Mouse (Mus musculus) hematopoietic stem cell, adult 5-6 weeks (primary cell): ENCODE results near the gene Zfp629. TPM values are rescaled to one million over a fixed set of nuclear protein-coding genes. Genes with fewer than 3 reads are reported as not detected.
"Not testable (repeated sequence)": the region's sequence is repeated elsewhere in the genome, so short reads cannot be mapped to it uniquely, and the experiment has no call there.

ENCODE experiments used
- ATAC-seq, 2 experiments: fragments of 125-278 bp in 1 of 2; replicated peaks in 1 of 2; 2 replicates each; pipeline ENCODE4 v1.8.0; 2016 to 2017; ENCODE audit warnings: inconsistent platforms in 2 of 2, mild to moderate bottlenecking in 2 of 2, moderate number of reproducible peaks in 2 of 2, low read depth in 1 of 2, moderate TSS enrichment in 1 of 2; ENCODE audit not compliant: low FRiP score in 2 of 2, poor library complexity in 2 of 2, severe bottlenecking in 2 of 2, insufficient read depth in 1 of 2, low TSS enrichment in 1 of 2
- total RNA-seq: library from RNA; stranded (forward); fragments of 172-1452, 232-1000 nt; gene quantifications from 2 replicates; pipeline ENCODE4 v1.2.3, GENCODE M21; 2017

Zfp629 gene
- total RNA-seq: 16.1 and 16.8 TPM in 2 replicates

DNA sequence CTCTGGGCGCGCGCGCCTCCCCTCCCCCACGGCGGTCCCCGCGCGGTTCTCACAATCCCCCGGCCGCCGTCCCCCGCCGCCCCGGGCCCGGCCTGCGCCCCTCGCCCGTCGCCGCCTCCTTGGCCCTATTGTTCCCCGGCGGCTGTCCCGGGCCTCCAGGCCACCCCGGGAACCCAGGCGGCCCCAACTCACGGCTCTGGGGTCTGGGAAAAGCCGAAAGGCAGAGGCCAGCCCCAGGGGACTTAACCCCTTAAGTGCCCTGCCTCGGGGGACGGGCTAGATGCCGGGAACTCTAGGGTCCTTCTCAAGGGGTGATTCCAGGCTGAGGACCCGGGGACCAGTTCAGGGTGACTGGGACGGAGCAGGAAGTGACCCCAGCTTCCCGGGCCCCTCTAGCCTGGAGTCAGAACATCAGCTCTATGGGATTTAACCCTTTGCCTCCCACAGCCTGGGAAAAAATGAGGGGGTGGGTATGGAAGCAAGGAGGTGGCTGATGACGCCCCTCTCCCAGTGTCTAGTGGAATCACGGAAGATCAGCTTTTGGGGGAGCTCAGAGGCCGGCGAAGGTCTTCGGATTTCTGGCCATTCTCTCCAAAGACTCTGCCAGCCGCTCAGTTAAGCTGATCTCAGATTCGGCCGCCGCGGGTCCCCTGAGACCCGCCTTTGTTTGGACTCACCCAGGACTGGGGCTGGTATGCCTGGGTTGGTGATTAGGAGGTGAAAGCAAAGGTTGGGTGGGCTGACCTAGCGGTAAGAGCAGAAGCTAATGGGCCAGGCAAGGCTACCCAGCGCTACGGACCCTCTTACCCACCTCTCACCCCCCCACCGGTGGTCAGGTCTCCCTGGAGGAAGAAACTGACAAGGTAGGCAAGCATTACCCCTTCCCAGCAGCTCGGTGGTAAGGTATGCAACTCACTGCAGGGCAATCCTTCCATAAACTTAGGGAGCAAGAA, at the start of gene Zfp629:
Gene Zfp629, minus strand, starts transcription at position 907 of the 953 bp plus-strand sequence.
- ATAC-seq: peak; percentile 44 to 61

DNA sequence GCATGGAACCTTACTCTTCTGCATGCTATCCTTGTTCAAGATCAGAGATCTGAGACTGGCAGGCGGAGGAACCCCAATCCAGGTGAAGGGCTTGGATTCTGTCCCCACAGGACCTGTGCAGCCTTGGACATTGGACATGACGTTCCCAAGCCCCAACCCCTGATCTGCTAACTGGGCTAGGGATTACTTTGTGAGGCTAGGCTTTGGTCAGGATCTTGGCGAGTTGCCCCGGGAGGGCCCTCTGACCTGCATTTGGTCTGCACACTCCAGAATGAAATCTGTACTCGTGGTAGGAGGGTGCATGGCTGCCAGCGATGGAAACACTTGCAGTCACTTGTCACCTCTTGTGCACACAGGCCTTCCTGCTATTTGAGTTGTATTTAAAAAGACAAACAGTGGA, 47.3 kb upstream of the Zfp629 start:
- no peak for ATAC-seq

DNA sequence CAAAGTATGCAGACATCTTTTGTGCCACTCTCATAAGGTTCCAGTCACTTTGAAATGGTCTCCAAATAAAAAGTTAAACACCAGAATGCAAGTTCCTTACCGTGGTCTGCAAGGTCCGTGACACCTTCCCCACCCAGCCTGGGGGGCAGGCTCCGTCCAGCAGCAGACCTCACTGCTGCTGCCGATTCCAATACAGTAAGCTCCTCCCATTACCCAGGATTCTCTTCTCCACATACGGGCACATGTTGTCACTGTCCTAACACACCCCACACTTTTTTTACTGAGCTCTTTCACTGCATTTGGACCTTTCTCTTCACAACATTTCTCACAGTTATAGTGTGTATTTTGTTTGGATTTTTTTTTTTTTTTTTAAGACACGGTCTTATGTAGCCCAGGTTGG, 46.2 kb upstream of the Zfp629 start:
- no peak for ATAC-seq

DNA sequence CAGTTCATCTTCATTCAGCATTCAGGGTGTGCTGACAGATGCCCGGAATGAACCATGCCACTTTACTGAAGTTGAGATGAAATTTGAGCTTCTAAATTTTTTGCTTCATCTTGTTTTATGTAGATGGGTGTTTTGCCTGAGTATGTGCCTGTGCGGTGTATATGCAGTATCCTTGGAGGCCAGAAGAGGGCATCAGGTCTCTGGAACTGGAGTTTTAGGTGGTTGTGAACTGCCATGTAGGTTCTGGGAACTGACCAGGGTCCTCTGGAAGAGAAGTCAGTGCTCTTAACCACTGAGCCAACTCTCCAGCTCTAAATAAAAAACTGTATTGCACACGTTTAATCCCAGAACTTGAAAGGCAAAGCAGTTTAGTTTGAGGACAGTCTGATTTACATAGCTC, 45.3 kb upstream of the Zfp629 start:
- ATAC-seq: no peak

DNA sequence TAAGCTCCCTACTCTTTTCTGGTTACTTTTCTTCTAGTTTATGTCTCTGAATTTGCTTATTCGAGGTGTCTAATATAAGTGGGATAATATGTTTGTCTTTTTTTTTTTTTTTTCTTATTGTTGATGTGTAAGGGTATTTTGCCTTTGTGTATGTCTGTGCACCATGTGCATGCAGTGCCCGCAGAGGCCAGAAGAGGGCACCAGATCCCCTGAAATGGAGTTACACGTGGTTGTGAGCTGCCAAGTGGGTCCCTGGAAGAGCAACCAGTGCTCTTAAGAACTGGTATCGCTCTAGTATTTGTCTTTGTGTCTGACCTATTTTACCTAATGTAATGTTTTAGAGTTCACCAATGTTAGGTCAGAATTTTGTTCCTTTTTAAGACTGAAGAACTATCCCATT, 41.3 kb upstream of the Zfp629 start:
- ATAC-seq: no peak

DNA sequence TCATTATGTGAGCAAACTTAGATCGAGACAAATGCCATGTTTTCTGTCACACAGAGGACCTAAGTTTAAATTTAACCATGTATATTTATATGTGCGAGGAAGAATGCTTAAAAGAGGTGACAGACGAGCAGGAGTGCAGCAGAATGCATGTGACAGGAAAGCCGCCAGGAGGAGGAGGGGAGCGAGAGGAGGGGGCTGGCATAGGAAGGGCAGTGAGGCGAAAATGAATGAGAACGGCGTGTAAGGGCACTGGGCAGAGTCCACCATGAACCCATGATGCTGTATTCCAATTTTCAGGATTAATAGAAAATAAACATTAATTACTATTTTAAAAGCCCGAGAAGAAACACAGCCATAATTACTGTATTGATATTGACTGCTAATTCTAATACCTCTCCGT, 38.7 kb upstream of the Zfp629 start:
- ATAC-seq: no peak

DNA sequence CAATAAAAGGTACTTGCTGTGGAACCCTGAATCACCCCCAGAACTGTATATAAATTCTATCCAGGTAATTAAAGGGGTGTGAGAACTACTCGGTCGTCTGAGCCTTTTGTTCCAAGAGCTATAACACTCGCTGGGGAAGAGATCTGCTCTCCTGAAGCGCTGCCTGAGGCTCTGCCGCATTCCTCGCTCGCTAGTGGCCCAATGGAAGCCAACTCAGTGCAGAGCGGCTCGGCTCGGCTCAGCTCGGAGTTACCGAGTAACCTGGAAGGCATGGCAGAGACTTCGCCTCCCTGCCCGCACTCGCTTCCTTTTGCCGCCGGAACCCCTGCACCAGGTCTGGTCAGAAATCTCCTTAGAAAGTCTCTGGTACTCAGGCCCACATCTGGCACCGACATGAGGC, 36.5 kb upstream of the Zfp629 start:
- 0 out of 4 replicates have a peak, but pooled peaks of 1 of the 2 experiments have one; percentile 21 for ATAC-seq

DNA sequence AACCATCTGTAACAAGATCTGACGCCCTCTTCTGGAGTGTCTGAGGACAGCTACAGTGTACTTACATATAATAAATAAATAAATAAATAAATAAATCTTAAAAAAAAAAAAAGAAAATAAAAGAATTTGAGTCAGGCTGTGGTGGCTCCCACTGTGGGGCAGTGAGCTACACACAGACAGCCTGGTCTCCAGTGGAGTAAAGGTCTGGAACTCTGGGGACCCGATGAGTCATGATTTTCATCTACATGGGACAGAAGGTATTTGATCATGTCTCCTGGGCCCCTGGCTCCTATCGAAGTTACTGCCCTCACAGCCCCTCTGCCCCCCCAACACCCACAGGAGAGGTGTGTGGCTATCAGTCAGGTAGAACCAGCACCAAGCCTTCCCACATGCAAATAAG, 36.0 kb upstream of the Zfp629 start:
- no peak for ATAC-seq

DNA sequence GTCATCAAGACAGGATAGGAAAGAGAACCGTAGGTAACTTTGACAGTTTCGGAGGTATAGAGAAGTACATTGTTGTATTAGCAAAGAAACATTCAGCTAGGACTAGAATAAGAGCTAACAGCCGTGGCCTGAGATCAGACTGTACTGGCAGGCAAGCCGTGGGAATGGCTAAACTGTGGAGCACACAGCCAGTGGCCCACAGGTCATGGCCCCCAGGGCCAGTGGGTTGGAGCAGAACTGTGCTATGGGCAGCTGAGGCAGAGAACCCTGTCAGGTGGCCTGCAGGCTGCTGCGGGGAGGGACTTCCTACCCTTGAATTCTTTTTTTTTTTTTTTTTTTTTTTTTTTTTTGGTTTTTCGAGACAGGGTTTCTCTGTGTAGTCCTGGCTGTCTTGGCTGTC, 33.6 kb upstream of the Zfp629 start:
- ATAC-seq: no peak

DNA sequence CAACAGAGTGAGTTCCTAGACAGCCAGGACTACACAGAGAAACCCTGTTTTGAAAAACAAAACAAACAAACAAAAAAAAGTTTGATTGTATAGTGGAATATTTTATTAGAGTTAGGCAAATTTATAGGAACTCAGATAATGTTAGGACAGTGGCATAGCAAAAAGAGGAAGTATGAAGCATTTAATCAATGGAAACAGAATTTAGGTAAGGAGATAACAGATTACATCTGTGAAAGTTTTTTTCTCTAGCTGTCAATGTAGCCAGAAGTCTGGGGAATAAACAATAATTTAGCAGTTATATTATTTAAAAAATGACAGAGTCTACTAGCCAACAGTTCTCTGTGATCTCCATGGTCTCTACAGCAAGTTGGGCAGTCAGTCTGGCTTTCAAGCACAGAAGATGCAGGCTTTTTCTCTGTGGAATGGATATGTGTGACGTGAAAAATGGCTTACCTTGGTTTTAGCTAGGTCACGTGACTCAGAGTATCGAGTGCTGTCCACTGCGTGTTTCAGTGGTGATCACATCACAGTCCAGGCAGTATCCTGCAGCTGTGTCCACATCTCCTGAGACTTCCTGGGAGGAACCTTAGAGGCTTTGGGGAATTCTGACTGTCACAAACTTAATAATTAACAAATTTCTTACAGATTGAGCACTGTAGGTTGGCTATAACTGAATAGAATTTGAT, 33.1 kb upstream of the Zfp629 start:
- no peak for ATAC-seq

DNA sequence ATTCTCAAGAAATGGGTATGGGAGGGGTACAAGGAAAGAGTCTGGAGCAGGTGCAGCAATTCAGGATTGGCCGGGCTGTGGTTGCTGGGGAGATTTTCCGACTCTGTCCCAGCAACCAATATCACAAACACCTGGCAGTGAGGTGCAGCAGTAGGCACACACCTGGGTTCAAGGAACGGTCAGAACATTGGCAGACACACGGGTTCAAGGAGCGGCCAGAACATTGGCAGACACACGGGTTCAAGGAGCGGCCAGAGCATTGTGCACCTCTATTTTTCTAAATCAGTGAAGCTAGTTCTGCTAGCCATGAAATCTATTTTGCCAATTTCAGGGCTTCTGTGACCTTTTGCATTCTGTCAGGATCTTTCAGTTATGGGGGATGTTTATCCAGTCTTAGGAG, 32.0 kb upstream of the Zfp629 start:
- not testable (repeated sequence) for ATAC-seq

DNA sequence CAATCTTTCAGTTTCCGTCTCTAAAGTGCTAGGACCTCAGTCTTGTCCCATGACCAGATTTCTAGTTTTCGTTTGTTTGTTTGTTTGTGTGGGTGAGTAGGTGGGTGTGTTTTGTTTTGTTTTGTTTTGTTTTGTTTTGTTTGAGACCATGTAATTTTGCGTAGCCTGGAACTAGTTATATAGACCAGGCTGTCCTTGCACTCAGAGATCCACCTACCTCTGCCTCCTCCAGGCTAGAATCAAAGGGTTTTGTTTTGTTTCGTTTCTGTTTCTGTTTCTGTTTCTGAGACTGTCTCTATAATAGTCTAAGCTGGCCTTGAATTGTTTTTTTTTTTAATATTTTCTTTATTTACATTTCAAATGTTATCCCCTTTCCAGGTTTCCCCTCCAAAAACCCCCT, 30.8 kb upstream of the Zfp629 start:
- ATAC-seq: no peak

DNA sequence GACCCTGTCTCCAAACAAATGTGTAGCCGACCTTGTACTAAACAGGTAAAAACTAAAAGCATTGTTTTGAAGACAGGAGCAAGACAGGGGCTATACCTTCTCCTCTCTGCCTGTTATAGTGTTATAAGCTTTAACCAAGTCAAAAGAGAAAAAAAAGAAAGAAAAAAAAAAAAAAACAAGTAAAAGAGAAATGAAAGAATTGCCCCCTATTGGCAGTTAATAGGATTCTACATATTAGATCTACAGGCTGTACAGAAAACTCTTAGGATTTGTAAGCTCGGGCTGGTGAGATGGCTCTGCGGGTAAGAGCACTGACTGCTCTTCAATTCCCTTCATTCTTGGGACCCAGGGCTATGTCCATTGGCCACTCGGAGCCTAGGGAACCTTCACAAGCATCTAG, 26.7 kb upstream of the Zfp629 start:
- ATAC-seq: no peak

DNA sequence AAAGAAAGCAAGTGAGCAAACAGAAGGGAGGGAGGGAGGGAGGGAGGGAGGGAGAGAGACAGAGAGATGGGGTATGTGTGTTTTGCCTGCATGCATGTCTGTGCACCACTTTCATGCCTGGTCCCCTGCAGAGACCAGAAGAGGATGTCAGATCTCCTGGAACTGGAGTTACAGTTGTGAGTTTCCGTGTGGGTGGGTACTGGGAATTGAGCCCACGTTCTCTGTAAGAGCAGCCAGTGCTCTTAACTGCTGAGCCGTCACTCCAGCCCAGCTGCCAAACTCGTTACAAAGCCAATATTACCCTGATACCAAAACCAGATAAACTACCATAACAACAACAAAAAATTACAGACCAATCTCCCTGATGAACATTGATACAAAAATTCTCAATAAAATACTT, 25.7 kb upstream of the Zfp629 start:
- no peak for ATAC-seq

DNA sequence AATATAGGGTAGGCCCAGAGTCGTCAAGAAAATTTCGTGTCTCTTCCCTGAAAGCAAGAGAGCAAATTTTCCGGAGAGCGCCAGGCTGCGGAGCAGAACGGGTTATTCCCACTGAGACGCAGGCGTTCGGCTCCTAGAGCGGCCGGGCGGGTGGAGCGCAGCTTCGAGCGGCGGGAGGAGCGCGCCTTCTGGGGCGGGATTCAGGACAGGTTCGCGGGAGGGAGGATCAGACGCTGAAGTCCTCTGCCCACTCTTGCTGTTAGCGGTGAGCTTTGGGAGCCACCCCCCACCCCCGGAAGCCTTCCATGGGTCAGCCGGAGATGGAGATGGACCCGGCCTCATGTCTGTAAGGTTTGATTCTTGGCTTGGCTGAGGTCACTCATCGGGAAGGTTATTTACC, 21.4 kb upstream of the Zfp629 start:
- peak; percentile 32 to 60; a peak in 1 of 4 replicates for ATAC-seq

DNA sequence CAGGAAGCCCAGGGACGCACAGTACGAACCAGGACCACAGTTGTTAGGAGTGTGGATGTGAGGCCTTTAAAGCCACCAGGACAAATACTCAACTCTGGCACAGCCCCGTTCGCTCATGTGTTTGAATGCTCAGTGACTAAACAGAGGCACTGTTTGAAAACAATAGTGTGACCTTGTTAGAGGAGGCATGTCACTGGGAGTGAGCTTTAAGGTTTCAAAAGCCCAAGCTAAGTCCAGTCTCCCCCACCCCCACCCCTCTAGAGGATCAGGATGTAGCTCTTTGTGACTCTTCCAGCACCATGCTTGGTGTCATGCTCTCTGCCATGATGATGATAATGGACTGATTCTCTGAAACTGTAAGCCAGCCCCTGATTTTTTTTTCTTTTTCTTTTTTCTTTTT, 15.8 kb upstream of the Zfp629 start:
- no peak for ATAC-seq

DNA sequence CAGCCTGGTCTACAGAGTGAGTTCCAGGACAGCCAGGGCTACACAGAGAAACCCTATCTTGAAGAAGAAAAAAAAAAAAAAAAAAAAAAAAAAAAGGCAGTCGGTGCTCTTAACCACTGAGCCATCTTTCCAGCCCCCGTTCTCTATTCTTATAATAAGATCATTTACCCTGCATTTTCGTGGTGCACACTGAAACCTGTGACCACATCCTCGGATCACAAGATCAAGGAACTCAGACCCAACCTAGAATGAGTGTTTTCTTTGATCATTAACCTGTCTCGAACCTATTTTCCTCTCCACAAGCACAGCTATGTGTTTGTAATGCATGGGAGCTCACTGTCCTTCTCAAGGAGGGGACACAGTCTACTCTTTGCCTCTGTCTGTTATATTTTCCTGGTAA, 13.0 kb upstream of the Zfp629 start:
- ATAC-seq: no peak

DNA sequence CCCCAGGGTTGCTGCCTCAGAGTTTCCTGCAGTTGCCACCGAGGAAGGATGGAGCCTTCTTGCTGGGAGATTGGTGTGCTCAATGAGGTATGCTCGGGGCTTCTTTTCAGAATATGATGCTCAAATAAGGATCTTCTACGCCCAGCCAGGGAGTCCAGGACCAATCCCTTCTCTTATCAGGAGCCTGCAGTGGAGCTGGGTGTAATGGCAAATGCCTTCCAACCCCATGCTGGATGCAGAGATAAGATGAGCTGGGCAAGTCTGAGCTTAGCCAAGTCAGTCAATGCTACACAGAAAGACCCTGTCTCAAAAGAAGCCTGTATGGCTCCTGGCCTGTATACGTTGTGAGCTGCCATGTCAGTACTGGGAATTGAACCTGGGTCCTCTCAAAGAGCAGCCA, 10.9 kb upstream of the Zfp629 start:
- peak in 1 of 2 experiments; percentile 17; a peak in 2 of 4 replicates for ATAC-seq
